Mouse (Mus musculus): ENCODE data around the gene Hist2h2ac. TPM values are rescaled to one million over a fixed set of nuclear protein-coding genes. Genes with fewer than 3 reads are reported as not detected.
A peak's percentile ranks its signal among the peaks of the same experiment; 100 is the strongest.
"Not testable (repeated sequence)": the region's sequence is repeated elsewhere in the genome, so short reads cannot be mapped to it uniquely, and the experiment has no call there.

Hist2h2ac gene
- polyA plus RNA-seq, 3 experiments from 2014 or later = 7.4 to 11.6 (median 8.1) TPM

- no peak for ATAC-seq
These were observed 6.3 kb upstream of the Hist2h2ac start for GRCm38 (mm10) chr3:96226695-96227648.

GRCm38 (mm10) chr3:96225421-96225820 lies 4.7 kb upstream of the Hist2h2ac start:
- no peak for ATAC-seq

GRCm38 (mm10) chr3:96222774-96223173 lies 2.1 kb upstream of the Hist2h2ac start:
- ATAC-seq = no peak

- no peak for ATAC-seq
These were observed 959 bp upstream of the Hist2h2ac start for GRCm38 (mm10) chr3:96221640-96222038.

- peak; percentile 9 for ATAC-seq
These were observed 432 bp downstream of the Hist2h2ac start for GRCm38 (mm10) chr3:96220131-96220764.

GRCm38 (mm10) chr3:96219661-96220130 lies 984 bp downstream of the Hist2h2ac start, which contains the start of the genes Bola1 and Hist2h2ab:
Gene Bola1, minus strand, starts transcription at chr3:96219709.
Gene Hist2h2ab, plus strand, starts transcription at chr3:96219865.
- ATAC-seq = peak; percentile 77

- ATAC-seq = peak; percentile 19
These were observed 1.5 kb downstream of the Hist2h2ac start for GRCm38 (mm10) chr3:96219191-96219641.

GRCm38 (mm10) chr3:96209242-96209641 lies 11.4 kb downstream of the Hist2h2ac start:
- ATAC-seq = no peak

GRCm38 (mm10) chr3:96207819-96208218 lies 12.9 kb downstream of the Hist2h2ac start:
- no peak for ATAC-seq

GRCm38 (mm10) chr3:96199731-96200130 lies 20.9 kb downstream of the Hist2h2ac start:
- ATAC-seq = no peak

- ATAC-seq = not testable (repeated sequence)
These were observed 22.0 kb downstream of the Hist2h2ac start for GRCm38 (mm10) chr3:96198601-96199251.

- ATAC-seq = peak; percentile 86
These were observed 22.5 kb downstream of the Hist2h2ac start for GRCm38 (mm10) chr3:96198181-96198580.

- peak; percentile 85 for ATAC-seq
These were observed 23.4 kb downstream of the Hist2h2ac start for GRCm38 (mm10) chr3:96197129-96197749.

GRCm38 (mm10) chr3:96196437-96197128 lies 24.1 kb downstream of the Hist2h2ac start:
- ATAC-seq = no peak

GRCm38 (mm10) chr3:96195616-96196313 lies 24.9 kb downstream of the Hist2h2ac start:
- ATAC-seq = no peak

GRCm38 (mm10) chr3:96194966-96195365 lies 25.7 kb downstream of the Hist2h2ac start:
- no peak for ATAC-seq

- no peak for ATAC-seq
These were observed 27.7 kb downstream of the Hist2h2ac start for GRCm38 (mm10) chr3:96192977-96193376.

- ATAC-seq = no peak
These were observed 38.3 kb downstream of the Hist2h2ac start for GRCm38 (mm10) chr3:96182382-96182776.

- ATAC-seq = no peak
These were observed 38.9 kb downstream of the Hist2h2ac start for GRCm38 (mm10) chr3:96181510-96182381.
